Mouse (Mus musculus) bone marrow, adult 2 months (tissue): ENCODE results near the gene Gm29735. TPM values are rescaled to one million over a fixed set of nuclear protein-coding genes. Genes with fewer than 3 reads are reported as not detected.
"Not testable (repeated sequence)": the region's sequence is repeated elsewhere in the genome, so short reads cannot be mapped to it uniquely, and the experiment has no call there.

Source experiments
- H3K27ac ChIP-seq: fragments of 200-500 bp; 2 replicates; pipeline ENCODE4 v1.5.1; 2012; ENCODE audit warnings: low read depth, mild to moderate bottlenecking, control low read depth, inconsistent platforms, low read length; ENCODE audit not compliant: control insufficient read depth, poor library complexity, insufficient read depth
- H3K4me1 ChIP-seq: fragments of 200-500 bp; 2 replicates; pipeline ENCODE4 v1.6.1; 2011; ENCODE audit warnings: low read length; ENCODE audit not compliant: control insufficient read depth, insufficient read depth
- H3K4me3 ChIP-seq: fragments of 200-500 bp; replicated peaks from 2 replicates; pipeline ENCODE3; 2011; ENCODE audit warnings: mild to moderate bottlenecking, low read depth, low read length, control low read depth; ENCODE audit not compliant: control insufficient read depth
- CTCF ChIP-seq: fragments of 200-500 bp; IDR thresholded peaks from 2 replicates; pipeline ENCODE4 v1.5.1; 2011; ENCODE audit warnings: low read length, control low read depth; ENCODE audit not compliant: control insufficient read depth, insufficient read depth
- POLR2A ChIP-seq: fragments of 200-500 bp; IDR thresholded peaks from 2 replicates; pipeline ENCODE4 v1.6.1; 2011; ENCODE audit warnings: low read depth, mild to moderate bottlenecking, control low read depth, low read length, borderline replicate concordance; ENCODE audit not compliant: control insufficient read depth
- WGBS: fragments of 180-500 bp; shearing (Covaris S2); methylation state at CpG from one replicate; pipeline ENCODE4 v1.1.7; 2018; 5-methylcytosine and 5-hydroxymethylcytosine counted together
- polyA plus RNA-seq: library from polyadenylated mRNA; stranded (reverse); fragments of >200 nt; gene quantifications from 2 replicates; pipeline ENCODE4 v1.2.4, GENCODE M21; 2011; ENCODE audit warnings: low replicate concordance; ENCODE audit not compliant: missing spikeins, insufficient read depth, insufficient read length

Gene Gm29735
- not detected in 2 replicates for polyA plus RNA-seq

- H3K4me3 ChIP-seq, H3K4me1 ChIP-seq, H3K27ac ChIP-seq: not testable (repeated sequence)
- 19% methylated on average over 2 of the region's 2 CpGs for WGBS
These were observed at the start of gene Gm29735 for GRCm38 (mm10) chr7:142157013-142157412. TSS of gene Gm29735 (minus strand) at chr7:142157113.

GRCm38 (mm10) chr7:142205488-142205887, 48.6 kb upstream of the Gm29735 start:
- TF ChIP-seq CTCF: no peak
- TF ChIP-seq POLR2A: no peak
- no peak overlapping the region for H3K27ac ChIP-seq
- no peak overlapping the region for H3K4me3 ChIP-seq
- H3K4me1 ChIP-seq: no peaks in the 10 kb centered on the region

GRCm38 (mm10) chr7:142201064-142201463, 44.2 kb upstream of the Gm29735 start, which contains the start of gene Krtap5-3:
TSS of gene Krtap5-3 (plus strand) at chr7:142201364.
- WGBS: 58% methylated on average over 1 of the region's 1 CpGs

GRCm38 (mm10) chr7:142198748-142199147, 41.8 kb upstream of the Gm29735 start:
- Histone ChIP-seq H3K4me3 (no peak overlapping the region), H3K27ac (no peak overlapping the region), H3K4me1 (no peaks in the 10 kb centered on the region)
- TF ChIP-seq POLR2A (no peak), CTCF (no peak)
- 64% methylated on average over 2 of the region's 2 CpGs for WGBS

More at GRCm38 (mm10) chr7:142201064-142201463, 44.2 kb upstream of the Gm29735 start, which contains the start of gene Krtap5-3:
- Histone ChIP-seq H3K4me3 (no peak within 1 kb of the TSS), H3K4me1 (no peaks in the 10 kb centered on the region), H3K27ac (no peak within 1 kb of the TSS)
- no peak for TF ChIP-seq POLR2A
- TF ChIP-seq CTCF: no peak

- TF ChIP-seq POLR2A: no peak
- TF ChIP-seq CTCF: no peak
- H3K4me3 ChIP-seq: no peak within 1 kb of the TSS
- WGBS: 33% methylated on average over 2 of the region's 2 CpGs
- H3K4me1 ChIP-seq: no peaks in the 10 kb centered on the region
- no peak within 1 kb of the TSS for H3K27ac ChIP-seq
These were observed 33.4 kb upstream of the Gm29735 start, which contains the start of gene Gm10153 for GRCm38 (mm10) chr7:142190289-142190688. TSS of gene Gm10153 (minus strand) at chr7:142190389.

GRCm38 (mm10) chr7:142188156-142188555, 31.2 kb upstream of the Gm29735 start:
- H3K27ac ChIP-seq: no peak overlapping the region
- TF ChIP-seq CTCF (no peak), POLR2A (no peak)
- 63% methylated on average over 2 of the region's 2 CpGs for WGBS
- no peaks in the 10 kb centered on the region for H3K4me1 ChIP-seq
- no peak overlapping the region for H3K4me3 ChIP-seq

GRCm38 (mm10) chr7:142181021-142181420, 24.1 kb upstream of the Gm29735 start:
- Histone ChIP-seq H3K4me3 (no peak overlapping the region), H3K4me1 (no peaks in the 10 kb centered on the region), H3K27ac (no peak overlapping the region)
- 48% methylated on average over 1 of the region's 1 CpGs for WGBS
- TF ChIP-seq CTCF (no peak), POLR2A (no peak)

GRCm38 (mm10) chr7:142178685-142179084, 21.8 kb upstream of the Gm29735 start:
- 83% methylated on average over 1 of the region's 1 CpGs for WGBS
- no peak overlapping the region for H3K4me3 ChIP-seq
- no peak for TF ChIP-seq CTCF
- TF ChIP-seq POLR2A: no peak

GRCm38 (mm10) chr7:142175905-142176304, 19.0 kb upstream of the Gm29735 start, which contains the start of gene Krtap5-2:
TSS of gene Krtap5-2 (minus strand) at chr7:142176005.
- H3K4me3 ChIP-seq, H3K4me1 ChIP-seq, H3K27ac ChIP-seq: not testable (repeated sequence)

More at GRCm38 (mm10) chr7:142178685-142179084, 21.8 kb upstream of the Gm29735 start:
- H3K27ac ChIP-seq: no peak overlapping the region
- no peaks in the 10 kb centered on the region for H3K4me1 ChIP-seq
